Mouse (Mus musculus): ENCODE results near the gene Pdhx. TPM values are rescaled to one million over a fixed set of nuclear protein-coding genes. Genes with fewer than 3 reads are reported as not detected.

The Pdhx gene
- 62.1 and 65.2 TPM in 2 replicates for polyA plus RNA-seq (2015; fragmentation: Nextera tagmentation; extraction: Ambion mirVana)

- no peaks in the 10 kb centered on the region for H3K27me3 ChIP-seq
- under 1% methylated on average over 55 of the region's 55 CpGs for WGBS
These were observed at the start of gene Pdhx, which contains the start of gene Apip for GRCm38 (mm10) chr2:103073219-103073982. TSS of gene Pdhx (minus strand) at chr2:103073513. TSS of gene Apip (plus strand) at chr2:103073675.

DNA sequence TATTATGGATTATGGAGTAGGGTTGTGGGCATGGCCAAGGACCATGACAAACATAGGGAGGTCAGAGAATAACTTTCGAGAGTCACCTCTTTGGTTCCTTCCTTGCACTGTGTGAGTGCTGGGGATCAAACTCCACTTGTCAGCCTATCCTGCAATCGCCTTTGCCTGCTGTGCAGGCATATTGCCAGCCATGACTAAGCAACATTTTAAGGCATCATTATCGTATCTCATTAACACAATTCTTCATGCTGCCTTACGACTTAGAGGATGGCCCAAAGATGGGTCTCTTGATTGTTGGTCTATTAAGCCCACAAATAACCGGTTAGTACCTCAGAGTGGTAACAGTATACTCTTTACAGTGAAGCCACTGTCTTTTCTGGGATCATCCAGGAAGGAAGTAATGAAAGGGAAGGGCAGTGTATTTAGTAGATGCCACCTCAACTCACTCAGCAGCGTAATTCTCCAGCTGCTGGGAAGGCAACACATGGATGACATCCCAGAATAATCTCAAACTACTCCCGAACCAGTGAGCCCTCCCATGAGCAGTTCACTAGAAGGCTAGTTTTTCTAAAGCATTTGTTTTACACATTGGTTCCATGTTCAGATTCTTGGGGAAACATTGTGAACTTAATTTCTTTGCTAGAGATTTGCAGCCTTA is 46.0 kb upstream of the Pdhx start:
- H3K9me3 ChIP-seq, result no peaks in the 10 kb centered on the region
- no peak overlapping the region for H3K9ac ChIP-seq
- H3K27ac ChIP-seq (replicated peaks), result no peak overlapping the region
- ATAC-seq (ENCODE audit: low read depth), result no peak
- no peaks in the 10 kb centered on the region for H3K36me3 ChIP-seq
- H3K4me3 ChIP-seq, result no peak overlapping the region
- WGBS, result 75% methylated on average over 7 of the region's 7 CpGs
- no peaks in the 10 kb centered on the region for H3K27me3 ChIP-seq
- no peaks in the 10 kb centered on the region for H3K4me1 ChIP-seq (replicated peaks)
- no peak overlapping the region for H3K4me2 ChIP-seq

More at GRCm38 (mm10) chr2:103073219-103073982, at the start of gene Pdhx, which contains the start of gene Apip:
- H3K36me3 ChIP-seq, result no peaks in the 10 kb centered on the region
- H3K27ac ChIP-seq (replicated peaks), result peak within 1 kb of the TSS; percentile 90
- peak; percentile 100 for ATAC-seq (ENCODE audit: low read depth)
- H3K9me3 ChIP-seq, result no peaks in the 10 kb centered on the region
- H3K9ac ChIP-seq, result peak within 1 kb of the TSS; percentile 92
- peaks cover 35% of the 10 kb centered on the region for H3K4me1 ChIP-seq (replicated peaks)
- H3K4me3 ChIP-seq, result peak within 1 kb of the TSS; percentile 79
- peak within 1 kb of the TSS; percentile 71 for H3K4me2 ChIP-seq

- Histone ChIP-seq H3K27me3 (no peaks in the 10 kb centered on the region), H3K36me3 (no peaks in the 10 kb centered on the region), H3K9me3 (no peaks in the 10 kb centered on the region), H3K27ac (replicated peaks) (no peak overlapping the region), H3K4me2 (no peak overlapping the region), H3K4me3 (no peak overlapping the region), H3K4me1 (replicated peaks) (no peaks in the 10 kb centered on the region), H3K9ac (no peak overlapping the region)
- ATAC-seq (ENCODE audit: low read depth), result no peak
- WGBS, result 72% methylated on average over 6 of the region's 6 CpGs
These were observed 45.2 kb upstream of the Pdhx start for GRCm38 (mm10) chr2:103118324-103119196.

DNA sequence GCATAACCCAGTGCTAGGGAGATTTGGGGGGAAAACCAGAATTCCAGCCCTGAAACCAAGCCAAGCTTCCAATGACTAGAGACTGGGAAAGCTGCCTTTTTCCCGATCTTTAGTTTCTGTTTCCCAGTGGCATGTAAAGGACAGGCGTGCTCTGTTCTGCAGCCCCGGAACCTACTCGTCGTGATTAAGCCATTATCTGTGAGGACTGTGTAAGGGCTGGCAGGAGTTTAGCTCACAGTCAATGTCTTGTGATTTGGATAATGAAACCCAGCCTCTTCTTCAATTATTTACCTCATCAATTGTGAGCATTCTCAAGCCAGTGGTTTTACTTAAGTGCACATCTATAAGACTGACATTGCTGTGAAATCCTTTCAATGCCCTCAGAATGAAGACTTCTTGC is 43.9 kb upstream of the Pdhx start:
- Histone ChIP-seq H3K27me3 (no peaks in the 10 kb centered on the region), H3K9me3 (no peaks in the 10 kb centered on the region), H3K36me3 (no peaks in the 10 kb centered on the region), H3K4me1 (replicated peaks) (no peaks in the 10 kb centered on the region), H3K27ac (replicated peaks) (no peak overlapping the region), H3K4me3 (no peak overlapping the region), H3K4me2 (no peak overlapping the region), H3K9ac (no peak overlapping the region)
- ATAC-seq (ENCODE audit: low read depth), result no peak
- 87% methylated on average over 5 of the region's 5 CpGs for WGBS

- H3K4me1 ChIP-seq (replicated peaks), result no peaks in the 10 kb centered on the region
- no peak overlapping the region for H3K4me2 ChIP-seq
- H3K27me3 ChIP-seq, result no peaks in the 10 kb centered on the region
- no peak overlapping the region for H3K4me3 ChIP-seq
- no peak overlapping the region for H3K9ac ChIP-seq
- no peaks in the 10 kb centered on the region for H3K9me3 ChIP-seq
- WGBS, result 70% methylated on average over 8 of the region's 8 CpGs
- no peaks in the 10 kb centered on the region for H3K36me3 ChIP-seq
- H3K27ac ChIP-seq (replicated peaks), result no peak overlapping the region
- ATAC-seq (ENCODE audit: low read depth), result no peak
These were observed 38.4 kb upstream of the Pdhx start for GRCm38 (mm10) chr2:103111669-103112068.

GRCm38 (mm10) chr2:103106172-103106571 is 32.9 kb upstream of the Pdhx start:
- Histone ChIP-seq H3K9me3 (no peaks in the 10 kb centered on the region), H3K9ac (no peak overlapping the region), H3K4me1 (replicated peaks) (no peaks in the 10 kb centered on the region), H3K27ac (replicated peaks) (no peak overlapping the region), H3K4me3 (no peak overlapping the region), H3K4me2 (no peak overlapping the region), H3K27me3 (no peaks in the 10 kb centered on the region), H3K36me3 (no peaks in the 10 kb centered on the region)
- WGBS, result 87% methylated on average over 2 of the region's 2 CpGs
- no peak for ATAC-seq (ENCODE audit: low read depth)

GRCm38 (mm10) chr2:103102595-103102994 is 29.3 kb upstream of the Pdhx start:
- H3K4me3 ChIP-seq, result no peak overlapping the region
- no peak for ATAC-seq (ENCODE audit: low read depth)
- 78% methylated on average over 5 of the region's 5 CpGs for WGBS

GRCm38 (mm10) chr2:103089521-103089920 is 16.2 kb upstream of the Pdhx start:
- no peaks in the 10 kb centered on the region for H3K27me3 ChIP-seq
- no peaks in the 10 kb centered on the region for H3K9me3 ChIP-seq
- WGBS, result 46% methylated on average over 6 of the region's 6 CpGs
- no peak for ATAC-seq (ENCODE audit: low read depth)
- H3K9ac ChIP-seq, result no peak overlapping the region
- no peaks in the 10 kb centered on the region for H3K4me1 ChIP-seq (replicated peaks)
- H3K4me3 ChIP-seq, result no peak overlapping the region
- H3K4me2 ChIP-seq, result no peak overlapping the region
- no peak overlapping the region for H3K27ac ChIP-seq (replicated peaks)
- peaks cover 59% of the 10 kb centered on the region for H3K36me3 ChIP-seq

More at GRCm38 (mm10) chr2:103102595-103102994, 29.3 kb upstream of the Pdhx start:
- Histone ChIP-seq H3K36me3 (no peaks in the 10 kb centered on the region), H3K4me1 (replicated peaks) (no peaks in the 10 kb centered on the region), H3K27ac (replicated peaks) (no peak overlapping the region), H3K9ac (no peak overlapping the region), H3K27me3 (no peaks in the 10 kb centered on the region), H3K4me2 (no peak overlapping the region), H3K9me3 (no peaks in the 10 kb centered on the region)

DNA sequence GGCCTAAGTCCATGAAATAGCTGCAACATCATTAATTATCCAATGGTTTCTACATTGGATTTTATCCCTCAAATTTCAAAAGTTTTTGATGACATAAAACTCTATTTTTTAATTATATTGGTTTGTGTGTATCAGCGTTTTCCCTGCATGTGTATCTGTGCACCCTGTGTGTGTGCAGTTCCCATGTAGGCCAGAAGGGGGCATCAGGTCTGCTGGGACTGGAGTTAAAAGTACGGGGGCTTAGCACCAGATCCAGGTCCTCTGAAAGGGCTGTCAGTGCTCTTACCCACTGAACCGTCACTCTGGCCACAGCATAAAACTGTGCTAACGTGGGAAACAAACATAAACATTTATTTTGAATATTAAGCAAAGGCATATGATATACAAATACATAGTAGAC is 14.8 kb upstream of the Pdhx start:
- Histone ChIP-seq H3K27ac (replicated peaks) (no peak overlapping the region), H3K9me3 (no peaks in the 10 kb centered on the region), H3K9ac (no peak overlapping the region), H3K4me1 (replicated peaks) (no peaks in the 10 kb centered on the region), H3K4me2 (no peak overlapping the region), H3K4me3 (no peak overlapping the region), H3K27me3 (no peaks in the 10 kb centered on the region), H3K36me3 (peaks cover 45% of the 10 kb centered on the region)
- no peak for ATAC-seq (ENCODE audit: low read depth)
- 97% methylated on average over 4 of the region's 4 CpGs for WGBS

- peaks cover 37% of the 10 kb centered on the region for H3K36me3 ChIP-seq
- H3K9ac ChIP-seq, result no peak overlapping the region
- no peaks in the 10 kb centered on the region for H3K4me1 ChIP-seq (replicated peaks)
- H3K4me2 ChIP-seq, result no peak overlapping the region
- H3K27ac ChIP-seq (replicated peaks), result no peak overlapping the region
- 5% methylated on average over 1 of the region's 1 CpGs for WGBS
- no peak for ATAC-seq (ENCODE audit: low read depth)
- no peaks in the 10 kb centered on the region for H3K9me3 ChIP-seq
- no peaks in the 10 kb centered on the region for H3K27me3 ChIP-seq
- H3K4me3 ChIP-seq, result no peak overlapping the region
These were observed 13.1 kb upstream of the Pdhx start for GRCm38 (mm10) chr2:103086432-103086831.

GRCm38 (mm10) chr2:103085633-103086032 is 12.3 kb upstream of the Pdhx start:
- Histone ChIP-seq H3K36me3 (peaks cover 34% of the 10 kb centered on the region), H3K4me3 (no peak overlapping the region), H3K9ac (no peak overlapping the region), H3K9me3 (no peaks in the 10 kb centered on the region), H3K4me1 (replicated peaks) (no peaks in the 10 kb centered on the region), H3K27me3 (no peaks in the 10 kb centered on the region), H3K4me2 (no peak overlapping the region), H3K27ac (replicated peaks) (no peak overlapping the region)
- no peak for ATAC-seq (ENCODE audit: low read depth)
- 70% methylated on average over 10 of the region's 10 CpGs for WGBS

GRCm38 (mm10) chr2:103084451-103084850 is 11.1 kb upstream of the Pdhx start:
- Histone ChIP-seq H3K4me1 (replicated peaks) (no peaks in the 10 kb centered on the region), H3K9me3 (no peaks in the 10 kb centered on the region), H3K9ac (no peak overlapping the region), H3K4me2 (no peak overlapping the region), H3K36me3 (peaks cover 25% of the 10 kb centered on the region), H3K4me3 (no peak overlapping the region), H3K27ac (replicated peaks) (no peak overlapping the region), H3K27me3 (no peaks in the 10 kb centered on the region)
- ATAC-seq (ENCODE audit: low read depth), result no peak
- WGBS, result 62% methylated on average over 5 of the region's 5 CpGs

Measured in neural tube, embryonic 13.5 days (tissue).